Mouse (Mus musculus): ENCODE measurements around the gene Akr7a5. TPM values are rescaled to one million over a fixed set of nuclear protein-coding genes. Genes with fewer than 3 reads are reported as not detected.

The Akr7a5 gene
- total RNA-seq, 1 experiment: 24.7 TPM

- Histone ChIP-seq H3K4me1 (ENCODE audit: control insufficient read depth in 2 of 2, insufficient read depth in 2 of 2, low read length in 2 of 2, poor library complexity in 1 of 2) (no peaks in the 10 kb centered on the region), H3K4me3 (ENCODE audit: insufficient read depth in 1 of 2, low read depth in 1 of 2, low read length in 2 of 2, poor library complexity in 1 of 2, severe bottlenecking in 1 of 2) (no peak overlapping the region), H3K9ac (ENCODE audit: insufficient read depth, low read depth, low read length, poor library complexity, severe bottlenecking) (no peak overlapping the region), H3K27ac (ENCODE audit: insufficient read depth, low read depth, low read length, poor library complexity, severe bottlenecking) (no peak overlapping the region), H3K36me3 (ENCODE audit: control insufficient read depth, insufficient read depth, low read length, poor library complexity, severe bottlenecking) (peaks cover 78% of the 10 kb centered on the region), H3K9me3 (ENCODE audit: control insufficient read depth, insufficient read depth, low read depth, low read length) (no peaks in the 10 kb centered on the region)
- in situ Hi-C loops (cut with MboI; ENCODE audit: low sequenced_read_pairs in 2 of 2, unreplicated experiment in 2 of 2): no loop called here
- DNase-seq (ENCODE audit: low read depth, low spot score): no peak
- TF ChIP-seq CHD2 (IDR thresholded peaks at IDR 0.05; ENCODE audit: low read depth, low read length): no peak
- TF ChIP-seq MAFK (IDR thresholded peaks at IDR 0.05; ENCODE audit: insufficient read depth, low read depth, low read length): no peak
- TF ChIP-seq ZC3H11A (IDR thresholded peaks at IDR 0.05; ENCODE audit: borderline replicate concordance, low read depth, low read length): no peak
- TF ChIP-seq HCFC1 (IDR thresholded peaks at IDR 0.05; ENCODE audit: borderline replicate concordance, insufficient read depth, low read length): no peak
- no peak for TF ChIP-seq ZNF384 (IDR thresholded peaks at IDR 0.05; ENCODE audit: low read depth, low read length)
Observed at GRCm38 (mm10) chr4:139367336-139367735, 56.8 kb downstream of the Akr7a5 start.

Other genes starting within 250 kb of the Akr7a5 start
- gene Htr6, start 235.2 kb upstream of the Akr7a5 start, total RNA-seq (2012; rRNA removed): 0.13 and 0.37 TPM in 2 replicates
- gene Nbl1, start 217.8 kb upstream of the Akr7a5 start, total RNA-seq (2012; rRNA removed): 4.5 and 12.5 TPM in 2 replicates
- gene Minos1, start 179.6 kb upstream of the Akr7a5 start, total RNA-seq (2012; rRNA removed): 141 and 147 TPM in 2 replicates
- gene Capzb, start 117.8 kb upstream of the Akr7a5 start, total RNA-seq (2012; rRNA removed): 86.7 and 111 TPM in 2 replicates
- 25.0 and 35.3 TPM in 2 replicates for gene Pqlc2, start within 50 bp of the Akr7a5 start, total RNA-seq (2012; rRNA removed)
- gene Mrto4, start 41.8 kb downstream of the Akr7a5 start, total RNA-seq (2012; rRNA removed): 290 and 318 TPM in 2 replicates
- gene Emc1, start 41.8 kb downstream of the Akr7a5 start, total RNA-seq (2012; rRNA removed): 88.0 and 136 TPM in 2 replicates
- gene Ubr4, start 41.9 kb downstream of the Akr7a5 start, total RNA-seq (2012; rRNA removed): 199 and 224 TPM in 2 replicates
- gene Iffo2, start 219.8 kb downstream of the Akr7a5 start, total RNA-seq (2012; rRNA removed): 11.2 and 19.3 TPM in 2 replicates

All from ES-E14 (cell line).